8 mouse cellular contexts compared by ENCODE assay signal in the genomic region with DNA sequence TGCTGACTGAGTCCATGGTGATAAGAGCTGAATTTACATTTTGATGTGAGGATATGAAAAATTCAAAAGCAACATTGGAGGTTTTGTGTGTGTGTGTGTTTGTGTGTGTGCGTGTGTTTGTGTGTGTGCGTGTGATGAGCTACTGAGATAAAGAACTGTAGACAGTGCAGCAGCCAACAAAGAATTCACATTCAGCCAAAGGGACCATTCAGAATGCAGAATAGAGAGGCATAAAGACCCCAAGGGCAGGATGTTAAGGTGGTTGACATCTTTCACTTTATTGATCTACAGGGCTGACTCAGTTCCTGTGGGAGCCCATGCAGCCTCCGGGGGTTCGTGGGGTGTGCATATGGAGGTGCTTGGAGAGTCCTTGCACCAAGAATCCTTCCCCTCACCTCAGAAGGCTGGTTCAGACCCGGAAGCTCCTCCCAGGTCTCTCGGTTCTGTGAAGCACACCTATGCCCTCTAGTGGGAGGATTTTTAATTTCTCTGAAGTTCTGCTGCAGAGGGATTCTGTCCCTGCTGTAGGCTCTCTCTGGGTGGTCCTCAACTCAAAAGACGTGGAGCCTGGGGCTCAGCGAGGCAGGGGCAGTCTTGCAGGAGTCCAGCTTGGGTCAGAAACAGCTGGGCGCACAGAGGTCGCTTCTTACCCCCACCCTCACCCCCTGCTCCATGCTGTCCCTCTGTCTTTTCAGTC.
A peak's percentile ranks its signal among the peaks of the same experiment; 100 is the strongest.
DNase-seq lines count a peak whose midpoint lies in the region; ATAC-seq and TF ChIP-seq lines count a peak whose summit lies in the region.
"Not testable (repeated sequence)": the region's sequence is repeated elsewhere in the genome, so short reads cannot be mapped to it uniquely, and the experiment has no call there.

No protein-coding gene starts in this region.

- H3K27ac ChIP-seq in embryonic facial prominence, embryonic 14.5 days (replicated peaks; ENCODE audit: low read depth, low read length); heart, embryonic 15.5 days; intestine, postnatal 0 days (ENCODE audit: low read depth, low read length); limb, embryonic 12.5 days; neural tube, embryonic 14.5 days (ENCODE audit: low read depth, low read length): not testable (repeated sequence)

- not testable (repeated sequence) for H3K4me3 ChIP-seq in embryonic facial prominence, embryonic 14.5 days (ENCODE audit: low read depth, low read length); heart, embryonic 15.5 days; intestine, postnatal 0 days (ENCODE audit: low read depth, low read length); limb, embryonic 12.5 days (replicated peaks); neural tube, embryonic 14.5 days (ENCODE audit: low read depth, low read length)

- not testable (repeated sequence) for H3K4me2 ChIP-seq in embryonic facial prominence, embryonic 14.5 days (ENCODE audit: low read depth, low read length); limb, embryonic 12.5 days; neural tube, embryonic 14.5 days (ENCODE audit: low read depth, low read length)
- peak overlapping the region; percentile 37; the same call in 1 of the 2 replicates for H3K4me2 ChIP-seq in heart, embryonic 15.5 days
- H3K4me2 ChIP-seq in intestine, postnatal 0 days (replicated peaks; ENCODE audit: low read depth): peak overlapping the region; percentile 55

- peak; percentile 40 for TF ChIP-seq CTCF in intestine, postnatal 0 days (IDR thresholded peaks at IDR 0.05; ENCODE audit: low read depth)

- peak; percentile 95 for ATAC-seq in activated CD4-positive, CD25-positive, alpha-beta regulatory T cell, adult 4 months
- peak; percentile 84; the same call in 1 of the 2 replicates for ATAC-seq in embryonic facial prominence, embryonic 14.5 days (ENCODE audit: low read depth)
- 0 out of 2 replicates have a peak, but pooled peaks have one; percentile 22 for ATAC-seq in heart, embryonic 15.5 days (replicated peaks; ENCODE audit: insufficient number of reproducible peaks, insufficient read depth, low FRiP score, low read depth)
- peak; percentile 49; the same call in 1 of the 2 replicates for ATAC-seq in intestine, postnatal 0 days
- peak; percentile 66 for ATAC-seq in limb, embryonic 12.5 days (ENCODE audit: insufficient number of reproducible peaks, insufficient read depth, low FRiP score, low TSS enrichment, low read depth)
- ATAC-seq in megakaryocyte, adult 5-6 weeks (ENCODE audit: poor library complexity, severe bottlenecking): peak; percentile 98
- ATAC-seq in neural tube, embryonic 14.5 days (ENCODE audit: low read depth): peak; percentile 83

- not testable (repeated sequence) for DNase-seq in embryonic facial prominence, embryonic 14.5 days (ENCODE audit: low spot score)
- DNase-seq in thymus, postnatal 36 days: peak; percentile 7 to 26

- H3K27me3 ChIP-seq in embryonic facial prominence, embryonic 14.5 days (replicated peaks; ENCODE audit: control insufficient read depth, insufficient read depth, low read length); heart, embryonic 15.5 days; intestine, postnatal 0 days (replicated peaks; ENCODE audit: control insufficient read depth, insufficient read depth, low read length); limb, embryonic 12.5 days; neural tube, embryonic 14.5 days (ENCODE audit: control insufficient read depth, insufficient read depth, low read length): not testable (repeated sequence)

- not testable (repeated sequence) for H3K9me3 ChIP-seq in embryonic facial prominence, embryonic 14.5 days (ENCODE audit: control insufficient read depth, low read length); heart, embryonic 15.5 days (replicated peaks); intestine, postnatal 0 days (ENCODE audit: control insufficient read depth); limb, embryonic 12.5 days; neural tube, embryonic 14.5 days (ENCODE audit: control insufficient read depth, low read length)

- H3K4me1 ChIP-seq in embryonic facial prominence, embryonic 14.5 days (ENCODE audit: control insufficient read depth, insufficient read depth, low read length); heart, embryonic 15.5 days (replicated peaks); intestine, postnatal 0 days (replicated peaks; ENCODE audit: control insufficient read depth, insufficient read depth, low read length); limb, embryonic 12.5 days (replicated peaks); neural tube, embryonic 14.5 days (ENCODE audit: control insufficient read depth, insufficient read depth, low read length): not testable (repeated sequence)

- H3K36me3 ChIP-seq in embryonic facial prominence, embryonic 14.5 days (ENCODE audit: control insufficient read depth, insufficient read depth, low read length); heart, embryonic 15.5 days; intestine, postnatal 0 days (ENCODE audit: control insufficient read depth, insufficient read depth); limb, embryonic 12.5 days; neural tube, embryonic 14.5 days (ENCODE audit: control insufficient read depth, insufficient read depth, low read length): not testable (repeated sequence)

- WGBS in embryonic facial prominence, embryonic 14.5 days: 25% methylated on average over 7 of the region's 10 CpGs
- 25% methylated on average over 8 of the region's 10 CpGs for WGBS in heart, embryonic 15.5 days
- 30% methylated on average over 8 of the region's 10 CpGs for WGBS in intestine, postnatal 0 days
- 31% methylated on average over 9 of the region's 10 CpGs for WGBS in limb, embryonic 12.5 days
- 33% methylated on average over 8 of the region's 10 CpGs for WGBS in neural tube, embryonic 14.5 days

- not testable (repeated sequence) for H3K9ac ChIP-seq in embryonic facial prominence, embryonic 14.5 days (ENCODE audit: low read depth, low read length); heart, embryonic 15.5 days; intestine, postnatal 0 days (ENCODE audit: low read depth, low read length); limb, embryonic 12.5 days (replicated peaks); neural tube, embryonic 14.5 days (replicated peaks; ENCODE audit: low read depth, low read length)

Comparison
In these comparisons a context has a peak if more than half of its experiments do, and no peak if none do; other contexts are left out.
1. ATAC-seq: peak in every context shown above with its lines; median percentile 98 in megakaryocyte, adult 5-6 weeks; 95 in activated CD4-positive, CD25-positive, alpha-beta regulatory T cell, adult 4 months; 84 in embryonic facial prominence, embryonic 14.5 days; 83 in neural tube, embryonic 14.5 days; 66 in limb, embryonic 12.5 days; 49 in intestine, postnatal 0 days; 22 in heart, embryonic 15.5 days.